Mouse (Mus musculus) heart, postnatal 36 days (tissue): ENCODE data around the gene Ptprm. TPM values are rescaled to one million over a fixed set of nuclear protein-coding genes. Genes with fewer than 3 reads are reported as not detected.

Experiments
- DNase-seq, 2 experiments: peaks; one replicate each; pipeline ENCODE4 v3.0.0; 2021 to 2022
- intact Hi-C: fragments of 180-260 bp; cut with DNase I; formaldehyde crosslinking; loops from one replicate; pipeline ENCODE4 v1.15.1; 2025
- total RNA-seq, 2 experiments: library from RNA; stranded (reverse); gene quantifications; 2 replicates each; pipeline ENCODE4 v1.2.3; 2021

Gene Ptprm
- total RNA-seq, 2 experiments from 2014 or later = 85.0 to 90.6 TPM

DNA sequence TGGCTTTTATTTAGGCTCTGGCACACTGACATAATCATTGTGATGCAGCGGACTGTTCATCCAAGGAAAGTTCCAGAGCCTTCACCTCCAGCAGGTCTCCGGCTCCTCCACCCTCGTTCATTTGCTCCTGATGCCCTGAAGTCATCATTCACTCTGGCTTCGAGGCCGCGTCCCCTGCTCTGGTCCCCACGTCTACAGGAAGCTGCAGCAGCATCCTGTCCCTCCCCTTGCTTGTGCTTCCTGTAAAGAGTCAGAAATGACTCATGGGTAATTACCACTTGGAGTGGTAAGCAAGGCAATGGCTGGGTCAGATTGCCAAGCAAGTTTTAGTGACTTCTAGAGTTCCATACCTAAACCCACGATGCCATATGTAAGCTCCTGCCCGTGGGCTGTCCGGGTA lies 7.3 kb downstream of the Ptprm start:
- intact Hi-C loops = no loop called here
- DNase-seq = no peak

DNA sequence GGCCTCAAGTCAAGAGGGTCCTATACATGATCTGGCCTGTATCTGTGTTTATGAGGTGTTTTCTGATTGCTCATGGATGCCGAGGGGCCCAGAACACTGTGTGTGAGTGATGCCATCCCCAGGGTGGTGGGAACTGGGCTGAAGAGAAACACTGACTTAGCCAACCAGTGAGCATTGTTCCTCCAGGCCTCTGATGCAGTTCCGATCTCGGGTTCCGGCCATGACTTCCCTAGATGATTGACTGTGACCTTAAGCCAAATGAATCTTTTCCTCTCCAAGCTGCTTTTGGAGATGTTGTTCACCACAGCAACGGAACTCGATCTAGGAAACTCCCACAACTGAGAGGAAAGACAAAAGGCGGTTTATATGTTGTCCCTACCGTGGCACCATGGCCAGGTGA lies 9.1 kb downstream of the Ptprm start:
- intact Hi-C loops = no loop called here
- DNase-seq = no peak

DNA sequence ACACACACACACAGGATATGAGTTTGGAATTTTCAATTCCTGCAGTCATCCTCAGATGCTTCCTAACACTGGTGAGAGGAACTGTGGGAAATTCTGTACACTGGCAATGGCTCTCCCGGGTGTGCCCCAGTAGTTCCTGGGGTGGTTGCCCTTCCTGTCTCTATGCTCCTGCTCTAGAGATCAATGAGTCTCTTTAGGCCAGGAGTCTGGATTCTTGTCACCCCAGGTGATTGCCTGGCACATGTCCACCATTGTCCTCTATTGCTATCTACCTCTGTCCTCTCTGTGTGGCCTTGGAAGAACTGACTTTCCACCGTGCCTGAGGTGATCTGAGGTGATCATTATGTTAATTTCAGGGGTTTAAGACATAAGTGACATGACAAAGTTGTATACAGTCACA lies 10.8 kb downstream of the Ptprm start:
- intact Hi-C loops = no loop called here
- no peak for DNase-seq

DNA sequence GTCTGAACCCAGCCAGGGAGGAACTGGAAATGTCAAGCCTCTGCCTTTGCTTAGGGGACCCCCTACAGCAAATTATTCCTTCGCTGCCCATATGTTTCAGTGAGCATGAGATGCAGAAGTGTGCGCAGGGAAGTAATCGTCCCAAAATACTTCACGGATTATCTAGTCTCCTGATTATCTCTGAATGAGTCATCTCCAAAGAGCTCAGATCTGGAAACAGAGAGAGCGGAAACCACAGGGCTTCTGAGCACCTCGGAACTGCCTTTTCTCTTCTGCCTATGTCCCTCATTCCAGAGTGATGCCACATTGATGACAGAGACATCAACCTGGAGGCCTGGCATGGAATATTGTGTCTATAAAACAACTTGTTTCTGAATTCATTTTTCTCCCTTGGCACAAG lies 11.3 kb downstream of the Ptprm start:
- intact Hi-C loops = no loop called here
- DNase-seq = no peak

DNA sequence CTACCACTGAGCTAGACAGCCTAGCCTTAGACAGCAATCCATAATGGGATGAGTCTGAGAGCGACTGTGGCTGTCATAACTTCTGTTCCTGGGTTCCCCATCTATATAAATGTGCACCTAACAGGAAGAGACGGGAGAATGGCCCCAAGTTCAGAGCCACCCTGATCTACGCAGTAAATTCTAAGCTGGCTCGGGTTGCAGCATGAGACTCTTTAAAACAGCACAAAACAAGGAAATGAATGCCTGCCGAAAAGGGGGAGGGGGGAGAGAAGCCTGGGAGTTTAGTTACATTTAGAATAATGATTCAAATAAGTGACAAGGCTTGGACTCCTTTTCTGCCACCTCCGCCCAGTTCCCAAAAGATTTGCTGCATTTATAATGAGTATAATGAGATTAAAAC lies 13.9 kb downstream of the Ptprm start:
- intact Hi-C loops = no loop called here
- no peak for DNase-seq

DNA sequence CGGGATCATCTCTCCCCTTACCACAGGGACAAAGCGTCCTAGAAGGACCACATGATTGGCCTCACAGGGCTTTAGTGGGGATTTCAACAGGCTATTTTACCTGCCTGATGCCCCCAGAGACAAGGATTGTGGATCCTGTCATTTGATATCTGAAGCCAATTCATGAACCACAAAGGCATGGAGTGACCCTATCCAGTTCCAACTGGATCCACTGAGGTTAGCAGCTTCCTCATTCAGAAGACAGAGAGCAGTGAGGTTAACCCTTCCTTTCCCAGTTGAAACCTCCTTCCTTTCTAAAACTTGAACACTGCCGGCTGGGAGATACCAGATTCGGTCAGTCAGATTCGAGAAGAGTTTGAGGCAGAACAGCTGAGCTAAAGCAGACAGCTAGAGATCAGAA lies 14.7 kb downstream of the Ptprm start:
- intact Hi-C loops = no loop called here

DNA sequence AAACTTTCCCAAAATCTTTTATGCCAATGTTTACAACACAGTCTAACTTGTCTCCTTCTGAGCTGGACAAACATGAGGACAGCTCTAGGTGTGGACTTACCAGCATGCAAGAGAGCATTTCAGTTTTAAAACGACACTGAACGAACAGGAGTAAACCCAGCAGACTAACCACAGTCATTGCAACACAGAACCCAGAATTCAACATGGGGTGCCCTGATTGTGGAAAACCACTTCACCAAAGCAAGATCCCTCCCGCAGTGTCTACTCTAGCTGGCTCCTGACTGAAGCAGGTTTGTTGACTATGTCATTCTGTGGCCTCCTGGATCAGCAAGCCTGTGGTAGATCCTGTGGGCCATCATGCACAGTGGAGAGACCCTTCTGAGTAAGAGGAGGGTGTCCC lies 19.9 kb downstream of the Ptprm start:
- no peak for DNase-seq
- intact Hi-C loops = no loop called here

More for the DNA sequence above, 14.7 kb downstream of the Ptprm start:
- no peak for DNase-seq

DNA sequence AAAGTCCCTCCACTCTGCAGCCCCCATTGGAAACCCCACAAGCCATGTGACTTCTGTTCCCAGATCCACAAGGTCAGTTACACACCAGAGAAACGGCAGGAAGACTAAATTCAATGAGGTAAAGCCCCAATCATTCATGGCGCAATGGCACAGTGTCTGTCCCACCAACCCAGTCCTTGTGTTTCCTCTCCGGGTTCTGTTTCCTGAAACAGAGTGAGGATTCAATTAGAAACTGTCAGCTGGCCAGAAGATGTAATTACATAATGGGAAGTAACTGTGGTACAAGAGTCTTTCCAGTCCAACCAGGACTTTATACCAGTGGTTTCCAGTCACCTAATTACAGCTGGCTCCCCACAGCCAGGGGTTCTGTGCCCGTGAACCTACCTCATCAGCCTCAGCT lies 24.8 kb downstream of the Ptprm start:
- no peak for DNase-seq
- intact Hi-C loops = no loop called here

DNA sequence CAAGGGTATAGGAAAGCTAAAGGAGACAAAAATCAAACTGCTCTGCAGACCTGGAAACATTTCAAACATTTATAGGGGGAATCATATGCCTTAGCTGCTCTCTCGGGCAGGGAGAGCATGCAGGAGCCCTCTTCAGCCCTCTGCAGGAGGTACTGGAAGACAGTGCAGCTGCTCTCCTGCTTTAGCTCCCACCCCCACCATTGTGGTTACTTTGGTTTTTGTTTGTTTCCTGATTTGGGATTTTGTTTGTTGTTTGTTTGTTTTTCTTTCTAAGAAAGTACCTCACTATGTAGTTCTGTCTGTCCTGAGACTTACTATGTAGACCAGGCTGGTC lies 29.8 kb downstream of the Ptprm start:
- no peak for DNase-seq
- intact Hi-C loops = no loop called here

DNA sequence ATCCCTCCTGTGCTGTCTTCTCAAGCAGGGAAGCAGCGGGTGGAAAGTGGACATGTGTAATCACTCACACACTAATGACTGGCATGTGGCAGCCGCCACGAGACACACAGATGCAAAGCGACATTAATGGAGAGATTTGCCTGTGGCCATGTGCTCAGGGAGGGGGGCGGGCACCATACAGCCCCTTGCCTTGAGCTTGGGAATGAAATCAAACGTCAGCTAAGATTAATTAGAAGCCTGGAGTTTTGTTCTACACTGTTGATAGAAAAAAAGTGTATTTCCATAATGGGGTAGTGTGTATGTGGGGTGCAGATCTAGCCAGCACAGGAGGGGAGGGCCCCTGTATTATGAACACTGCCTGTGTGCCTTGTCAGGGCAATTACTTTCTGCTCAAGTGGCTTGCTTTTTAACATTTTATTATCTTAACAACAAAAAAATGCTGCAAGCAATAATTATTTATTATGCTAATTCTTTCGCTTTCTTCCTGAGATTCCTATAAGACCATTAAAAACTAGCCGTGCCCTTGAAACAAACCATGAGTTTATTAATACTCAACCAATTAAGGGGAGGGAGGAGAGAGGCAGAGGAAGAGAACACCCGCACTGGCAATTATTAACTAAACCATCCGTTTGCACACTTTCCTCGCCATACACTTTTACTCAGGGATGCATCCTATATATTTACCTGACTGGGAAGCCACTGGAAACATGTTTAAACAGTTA lies 30.3 kb downstream of the Ptprm start:
- intact Hi-C loops = no loop called here
- DNase-seq = no peak

DNA sequence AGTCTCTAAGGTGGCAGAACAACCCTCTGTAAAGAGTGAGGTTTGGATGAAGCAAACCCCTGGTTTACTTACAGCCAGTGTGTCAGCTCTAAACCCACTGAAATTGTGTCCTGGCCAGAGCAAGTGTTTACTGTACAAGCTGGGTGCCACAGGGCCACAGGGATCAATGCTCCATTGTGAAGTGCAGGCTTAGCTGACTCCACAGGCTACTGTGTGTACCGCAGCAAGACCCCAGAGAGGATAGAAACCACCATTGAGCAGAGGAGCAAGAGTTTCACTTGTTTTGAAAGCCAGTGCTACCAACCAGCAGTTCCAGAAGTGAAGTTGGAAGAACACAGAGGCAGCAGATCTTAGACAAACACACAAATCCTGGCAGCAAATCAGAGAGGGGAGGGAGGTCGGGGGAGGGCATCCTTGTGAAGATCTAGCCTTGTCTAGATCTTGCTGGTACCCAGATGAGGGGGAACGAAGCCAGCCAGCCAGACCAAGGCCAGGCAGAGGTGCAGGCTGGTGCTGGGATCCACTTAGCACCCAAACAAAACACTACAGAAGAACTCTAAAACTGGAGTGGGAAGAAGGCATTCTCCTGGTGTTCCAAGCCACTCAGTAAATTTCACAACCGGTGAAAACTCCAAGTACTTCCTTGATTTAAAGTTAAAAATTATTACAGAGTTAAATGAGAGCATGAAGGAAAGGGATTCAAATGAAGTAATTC lies 39.6 kb downstream of the Ptprm start:
- DNase-seq = no peak
- intact Hi-C loops = loop anchor here (2.0 kb wide), 1 partner anchor 38 kb away; no protein-coding TSS in a partner anchor

DNA sequence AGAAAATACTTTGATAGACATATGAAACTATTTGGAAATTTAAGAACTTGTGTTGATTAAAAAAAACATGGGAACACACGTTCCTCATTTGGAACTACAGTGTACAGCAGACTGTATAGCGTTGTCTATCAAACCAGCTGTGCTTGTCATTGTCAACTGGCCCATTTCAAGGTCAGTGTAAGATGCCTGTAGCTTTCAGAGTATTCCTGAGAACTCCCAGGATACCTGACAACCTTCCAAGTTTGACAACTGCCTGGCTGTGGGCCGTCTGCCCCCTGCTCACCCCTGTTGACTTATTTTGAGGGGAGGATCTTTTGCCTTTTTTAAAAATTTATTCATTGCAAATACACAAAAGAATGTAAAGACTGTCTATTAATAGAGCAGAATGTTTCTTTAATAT lies 45.8 kb downstream of the Ptprm start:
- intact Hi-C loops = loop anchor here (5.0 kb wide), 2 partner anchors 136 to 171 kb away; no protein-coding TSS in a partner anchor

DNA sequence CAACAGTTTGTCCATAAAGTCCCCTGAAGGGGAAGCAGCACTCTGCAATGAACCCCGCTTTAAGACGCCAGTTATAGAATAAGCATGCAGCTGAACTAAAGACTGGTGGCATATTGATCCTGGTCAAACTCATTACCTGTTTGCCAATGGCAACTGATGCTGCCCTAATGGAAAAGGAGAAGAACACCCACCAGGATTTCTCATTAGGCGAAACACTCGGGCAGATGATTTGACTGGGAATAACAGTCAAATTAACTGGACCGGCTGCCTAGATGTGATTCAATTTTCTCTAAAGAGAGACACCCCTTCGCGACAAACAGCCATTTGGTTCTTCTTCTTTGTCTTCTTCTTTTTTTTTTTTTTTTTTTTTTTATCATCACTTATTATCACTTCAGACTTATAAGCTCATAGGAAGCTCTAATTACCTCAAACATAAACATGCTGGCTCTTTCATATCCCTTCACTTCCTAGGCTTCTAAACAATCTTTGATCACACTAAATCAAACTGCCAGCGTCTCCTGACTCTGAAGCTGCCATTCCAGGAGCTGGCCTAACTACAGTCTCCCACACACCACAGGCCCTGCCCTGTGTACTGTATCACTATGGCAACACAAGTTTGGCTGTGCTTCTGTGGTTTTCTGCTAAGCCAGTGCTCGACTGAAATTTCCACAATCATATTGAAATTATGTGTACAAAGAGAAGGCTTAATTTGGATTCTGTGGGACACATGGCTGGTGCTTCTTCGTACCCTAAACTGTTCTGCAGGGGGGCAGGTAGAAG lies 48.0 kb downstream of the Ptprm start:
- no peak for DNase-seq
- intact Hi-C loops = loop anchor here (5.0 kb wide), 2 partner anchors 134 to 169 kb away; no protein-coding TSS in a partner anchor

More for the DNA sequence above, 45.8 kb downstream of the Ptprm start:
- DNase-seq = peak in 1 of 2 experiments; percentile 32

DNA sequence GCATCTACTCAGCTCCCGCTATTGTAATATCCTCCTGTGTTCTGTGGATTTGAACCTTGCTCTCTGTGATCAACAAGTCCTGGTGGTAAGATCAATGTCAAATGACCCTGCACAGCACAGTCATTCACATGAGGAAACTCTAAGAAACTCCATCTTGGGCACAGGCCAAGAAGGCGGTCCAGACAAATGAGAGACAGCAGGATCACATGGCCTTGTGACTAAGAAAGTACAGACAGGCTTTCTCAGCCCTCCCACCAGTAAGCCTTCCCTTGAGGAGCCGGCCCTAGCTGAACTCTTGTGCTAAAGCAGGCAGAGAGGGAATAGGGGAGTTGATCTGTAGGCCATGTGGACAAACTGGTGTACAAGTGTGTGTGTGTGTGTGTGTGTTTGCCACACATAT lies 49.4 kb downstream of the Ptprm start:
- peak in 1 of 2 experiments; percentile 55 for DNase-seq
- intact Hi-C loops = loop anchor here (5.0 kb wide), 2 partner anchors 133 to 168 kb away; no protein-coding TSS in a partner anchor

DNA sequence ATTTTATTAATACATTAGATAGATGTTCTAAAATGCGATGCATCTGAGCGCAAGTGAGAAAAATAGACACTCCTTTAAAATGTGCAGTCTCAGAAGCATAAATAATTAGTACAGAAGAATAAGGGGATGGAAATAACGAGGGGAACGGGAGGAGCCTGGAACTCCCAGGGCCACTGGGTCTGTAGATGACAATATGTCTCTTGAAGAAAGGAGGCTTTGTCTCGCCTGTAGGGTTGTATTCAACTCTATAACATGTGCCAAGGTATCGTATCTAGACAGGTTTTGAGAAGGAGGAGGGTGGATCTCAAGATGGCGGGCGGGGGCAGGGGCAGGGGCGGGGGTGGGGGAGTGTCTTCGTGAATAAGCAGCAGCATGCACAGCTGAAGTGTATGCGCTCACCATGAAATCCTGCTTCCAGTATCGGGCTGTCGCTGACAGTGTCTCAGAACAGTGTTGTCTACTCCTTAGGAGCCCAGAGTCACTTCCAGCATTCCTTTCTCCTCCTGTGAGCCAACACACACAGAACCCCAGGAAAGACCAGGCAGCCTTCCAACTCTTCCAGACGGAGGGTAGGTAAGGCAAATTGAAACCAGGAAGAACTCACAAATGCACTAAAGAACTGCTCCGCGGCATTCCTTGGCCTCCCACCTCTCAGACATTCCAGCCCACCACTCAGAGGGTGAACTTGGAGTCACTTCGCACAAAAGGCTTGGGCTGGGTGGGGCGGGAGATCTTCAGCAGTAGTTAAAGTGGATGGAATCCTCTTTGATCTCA lies 50.7 kb downstream of the Ptprm start:
- DNase-seq = peak in 1 of 2 experiments; percentile 36
- intact Hi-C loops = no loop called here

DNA sequence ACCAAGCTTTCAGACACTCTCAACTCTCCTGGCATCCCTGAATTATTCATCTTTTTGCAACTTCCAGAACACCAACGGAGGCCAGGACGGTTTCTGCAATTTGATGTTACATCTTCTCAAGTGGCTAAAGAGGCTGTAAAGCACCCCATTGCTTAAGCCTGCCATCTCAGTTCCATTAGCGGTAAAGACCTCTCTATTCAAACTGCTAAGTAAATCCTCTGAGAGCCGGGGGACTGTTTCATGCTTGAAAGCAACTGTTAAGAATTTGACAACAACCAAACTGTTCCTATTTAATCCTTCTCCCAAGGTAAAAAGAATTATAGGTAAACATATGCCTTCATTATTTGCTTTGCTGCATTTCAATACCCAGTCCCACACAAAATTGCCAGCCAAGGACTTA lies 51.7 kb downstream of the Ptprm start:
- intact Hi-C loops = no loop called here
- DNase-seq = no peak

DNA sequence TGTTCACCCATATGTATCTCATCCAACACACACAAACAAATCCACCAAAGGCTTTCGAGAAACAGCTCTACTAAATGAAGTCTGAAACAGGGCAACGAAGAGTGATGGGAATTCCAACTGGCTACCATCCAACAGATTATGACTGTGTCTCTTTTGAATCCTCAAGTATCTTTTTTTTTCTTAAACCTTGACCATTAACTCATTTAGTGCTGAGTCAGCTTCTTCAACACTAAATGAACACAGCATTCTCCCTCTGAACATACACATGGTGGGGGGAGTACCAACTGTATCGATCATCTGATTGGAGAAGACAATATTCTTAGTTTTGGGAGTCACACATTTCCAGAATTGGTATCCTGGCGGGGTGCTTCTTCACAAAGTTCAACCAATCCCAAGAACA lies 52.2 kb downstream of the Ptprm start:
- intact Hi-C loops = no loop called here

DNA sequence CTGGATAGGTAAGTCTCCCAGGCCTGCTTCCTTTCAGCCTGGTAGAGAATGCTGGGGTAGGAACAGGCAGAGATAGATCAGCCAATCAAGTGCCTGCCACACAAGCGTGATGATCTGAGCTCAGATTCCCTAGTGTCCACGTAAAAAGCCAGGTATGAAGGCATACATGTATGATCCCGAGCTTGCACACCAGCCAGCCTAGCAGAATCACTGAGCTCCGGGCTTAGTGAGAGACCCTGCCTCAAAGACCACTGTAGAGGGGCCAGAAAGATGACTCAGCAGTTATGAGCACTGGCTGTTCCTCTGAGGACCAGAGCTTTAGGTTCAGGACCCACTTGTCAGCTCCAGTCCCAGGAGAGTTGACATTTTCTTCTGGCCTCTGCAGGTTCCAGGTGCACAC lies 52.9 kb downstream of the Ptprm start:
- intact Hi-C loops = no loop called here
- DNase-seq = no peak

More for the DNA sequence above, 52.2 kb downstream of the Ptprm start:
- DNase-seq = no peak

DNA sequence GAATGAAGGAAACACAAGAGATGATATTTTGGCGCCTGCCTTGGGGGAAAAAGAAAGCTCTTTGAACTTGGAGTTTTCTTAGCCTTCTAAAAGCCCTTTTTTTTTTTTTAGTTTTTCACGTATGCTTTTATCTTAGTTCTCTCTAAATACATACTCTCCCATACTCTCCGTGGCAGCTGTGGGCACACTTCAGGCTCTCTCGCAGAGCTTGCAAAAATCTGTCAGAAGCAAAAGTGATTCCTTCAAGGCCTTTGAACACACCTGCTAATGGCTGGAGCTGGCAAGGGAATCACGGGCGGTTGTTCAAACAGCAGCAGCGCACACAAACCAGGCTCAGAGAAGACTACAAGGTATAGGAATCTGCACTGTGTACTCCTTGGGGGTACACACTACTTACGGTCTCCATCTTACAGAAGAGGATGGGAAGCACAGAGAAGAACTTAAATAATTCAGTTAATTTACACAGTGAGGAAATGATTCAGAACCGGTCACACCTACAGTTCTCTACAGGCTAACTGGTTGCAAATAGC lies 55.9 kb downstream of the Ptprm start:
- DNase-seq = no peak
- intact Hi-C loops = no loop called here
